Mouse (Mus musculus): Measurements from ENCODE around the gene Olfm3. TPM values are rescaled to one million over a fixed set of nuclear protein-coding genes. Genes with fewer than 3 reads are reported as not detected.

Gene Olfm3
- polyA plus RNA-seq, 1 experiment from 2014 or later = 0.11 TPM

- Histone ChIP-seq H3K9me3 (replicated peaks) (no peaks in the 10 kb centered on the region), H3K36me3 (no peaks in the 10 kb centered on the region), H3K4me3 (no peak overlapping the region), H3K27ac (no peak overlapping the region), H3K4me1 (no peaks in the 10 kb centered on the region), H3K27me3 (ENCODE audit: low read depth, poor library complexity, severe bottlenecking) (no peaks in the 10 kb centered on the region)
- no peak for DNase-seq (ENCODE audit: low spot score)
- WGBS = 86% methylated on average over 3 of the region's 3 CpGs
Observed at GRCm38 (mm10) chr3:115095496-115095895, 191.6 kb downstream of the Olfm3 start.

- H3K4me3 ChIP-seq = no peak overlapping the region
- no peaks in the 10 kb centered on the region for H3K36me3 ChIP-seq
- WGBS = 94% methylated on average over 1 of the region's 1 CpGs
- no peak for DNase-seq (ENCODE audit: low spot score)
- no peaks in the 10 kb centered on the region for H3K27me3 ChIP-seq (ENCODE audit: low read depth, poor library complexity, severe bottlenecking)
- H3K27ac ChIP-seq = no peak overlapping the region
- no peaks in the 10 kb centered on the region for H3K9me3 ChIP-seq (replicated peaks)
- no peaks in the 10 kb centered on the region for H3K4me1 ChIP-seq
Observed at GRCm38 (mm10) chr3:115099590-115099989, 195.7 kb downstream of the Olfm3 start.

GRCm38 (mm10) chr3:115104155-115104801, 200.4 kb downstream of the Olfm3 start:
- H3K27ac ChIP-seq = no peak overlapping the region
- no peak overlapping the region for H3K4me3 ChIP-seq
- H3K36me3 ChIP-seq = no peaks in the 10 kb centered on the region
- WGBS = 90% methylated on average over 2 of the region's 2 CpGs
- no peaks in the 10 kb centered on the region for H3K9me3 ChIP-seq (replicated peaks)
- H3K27me3 ChIP-seq (ENCODE audit: low read depth, poor library complexity, severe bottlenecking) = no peaks in the 10 kb centered on the region
- DNase-seq (ENCODE audit: low spot score) = no peak
- no peaks in the 10 kb centered on the region for H3K4me1 ChIP-seq

GRCm38 (mm10) chr3:115104802-115105493, 201.1 kb downstream of the Olfm3 start:
- Histone ChIP-seq H3K9me3 (replicated peaks) (no peaks in the 10 kb centered on the region), H3K36me3 (no peaks in the 10 kb centered on the region), H3K4me1 (no peaks in the 10 kb centered on the region), H3K4me3 (no peak overlapping the region), H3K27ac (no peak overlapping the region), H3K27me3 (ENCODE audit: low read depth, poor library complexity, severe bottlenecking) (no peaks in the 10 kb centered on the region)
- WGBS = 46% methylated on average over 8 of the region's 8 CpGs
- DNase-seq (ENCODE audit: low spot score) = no peak

- no peaks in the 10 kb centered on the region for H3K9me3 ChIP-seq (replicated peaks)
- no peak overlapping the region for H3K27ac ChIP-seq
- no peak for DNase-seq (ENCODE audit: low spot score)
- H3K4me3 ChIP-seq = no peak overlapping the region
- 71% methylated on average over 2 of the region's 2 CpGs for WGBS
- H3K4me1 ChIP-seq = no peaks in the 10 kb centered on the region
- no peaks in the 10 kb centered on the region for H3K36me3 ChIP-seq
- H3K27me3 ChIP-seq (ENCODE audit: low read depth, poor library complexity, severe bottlenecking) = no peaks in the 10 kb centered on the region
Observed at GRCm38 (mm10) chr3:115145722-115146121, 241.8 kb downstream of the Olfm3 start.

GRCm38 (mm10) chr3:115146244-115146643, 242.4 kb downstream of the Olfm3 start:
- Histone ChIP-seq H3K27me3 (ENCODE audit: low read depth, poor library complexity, severe bottlenecking) (no peaks in the 10 kb centered on the region), H3K36me3 (no peaks in the 10 kb centered on the region), H3K4me3 (no peak overlapping the region), H3K4me1 (no peaks in the 10 kb centered on the region), H3K9me3 (replicated peaks) (no peaks in the 10 kb centered on the region), H3K27ac (no peak overlapping the region)
- WGBS = 92% methylated on average over 2 of the region's 2 CpGs
- no peak for DNase-seq (ENCODE audit: low spot score)

GRCm38 (mm10) chr3:115158903-115159473, 255.1 kb downstream of the Olfm3 start:
- Histone ChIP-seq H3K27me3 (ENCODE audit: low read depth, poor library complexity, severe bottlenecking) (no peaks in the 10 kb centered on the region), H3K4me1 (no peaks in the 10 kb centered on the region), H3K9me3 (replicated peaks) (no peaks in the 10 kb centered on the region), H3K36me3 (no peaks in the 10 kb centered on the region), H3K27ac (no peak overlapping the region), H3K4me3 (no peak overlapping the region)
- WGBS = 84% methylated on average over 3 of the region's 3 CpGs
- no peak for DNase-seq (ENCODE audit: low spot score)

GRCm38 (mm10) chr3:115174625-115175024, 270.7 kb downstream of the Olfm3 start:
- Histone ChIP-seq H3K4me1 (no peaks in the 10 kb centered on the region), H3K9me3 (replicated peaks) (no peaks in the 10 kb centered on the region), H3K27me3 (ENCODE audit: low read depth, poor library complexity, severe bottlenecking) (no peaks in the 10 kb centered on the region), H3K27ac (no peak overlapping the region), H3K36me3 (no peaks in the 10 kb centered on the region), H3K4me3 (no peak overlapping the region)
- DNase-seq (ENCODE audit: low spot score) = no peak
- WGBS = 88% methylated on average over 7 of the region's 7 CpGs
